Mouse (Mus musculus) activated CD4-positive, CD25-positive, alpha-beta regulatory T cell, adult 4 months (primary cell): ENCODE measurements around the gene Insl5. TPM values are rescaled to one million over a fixed set of nuclear protein-coding genes. Genes with fewer than 3 reads are reported as not detected.
A peak's percentile ranks its signal among the peaks of the same experiment; 100 is the strongest.

ENCODE experiments used
- ATAC-seq: one replicate; pipeline ENCODE4 v1.8.0; 2017
- polyA plus RNA-seq, 2 experiments: library from polyadenylated mRNA; unstranded; fragments of 100-300 nt; shearing (Covaris generic); gene quantifications; one replicate each; pipeline ENCODE4 v1.2.1; 2017

Insl5 gene
- not detected for polyA plus RNA-seq

DNA sequence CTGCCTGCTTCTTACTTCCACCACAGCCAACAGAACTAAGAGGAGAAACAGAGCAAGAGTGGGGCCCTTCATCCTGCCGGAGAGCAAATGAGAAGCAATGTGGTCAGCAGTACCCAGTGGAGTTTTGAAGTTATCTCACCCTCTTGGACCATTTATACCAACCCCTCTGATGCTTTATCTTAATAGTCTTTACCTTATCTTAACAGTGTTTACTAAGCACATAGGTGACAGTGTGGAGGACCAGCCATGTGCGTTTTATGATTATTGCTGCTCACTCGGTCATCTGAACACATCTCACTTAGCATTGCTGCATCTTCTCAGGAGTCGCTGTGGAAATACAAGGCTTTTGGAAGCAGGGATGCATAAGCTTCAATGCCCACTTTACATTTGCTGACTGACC, at the start of gene Insl5:
TSS of gene Insl5 (minus strand) at position 222 of the 400 bp plus-strand sequence.
- no peak for ATAC-seq

DNA sequence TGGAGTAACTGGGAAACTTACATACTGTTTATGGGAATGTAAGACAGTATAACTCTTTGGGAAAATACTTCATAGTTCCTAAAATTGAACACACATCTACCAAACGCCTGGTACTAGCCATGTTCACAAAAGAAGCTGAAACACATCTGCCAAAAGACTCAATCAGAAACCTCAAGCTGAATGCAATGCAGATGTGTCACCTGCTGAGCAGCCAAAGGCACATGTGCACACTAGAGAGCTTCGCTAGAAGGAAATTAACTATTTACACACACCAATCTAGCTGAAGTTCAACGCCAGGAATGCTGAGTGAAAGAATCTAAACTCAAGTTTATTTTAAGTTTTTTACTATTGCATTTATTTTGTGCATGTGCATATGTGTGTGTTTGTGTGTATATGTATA, 44.0 kb upstream of the Insl5 start:
- no peak for ATAC-seq

DNA sequence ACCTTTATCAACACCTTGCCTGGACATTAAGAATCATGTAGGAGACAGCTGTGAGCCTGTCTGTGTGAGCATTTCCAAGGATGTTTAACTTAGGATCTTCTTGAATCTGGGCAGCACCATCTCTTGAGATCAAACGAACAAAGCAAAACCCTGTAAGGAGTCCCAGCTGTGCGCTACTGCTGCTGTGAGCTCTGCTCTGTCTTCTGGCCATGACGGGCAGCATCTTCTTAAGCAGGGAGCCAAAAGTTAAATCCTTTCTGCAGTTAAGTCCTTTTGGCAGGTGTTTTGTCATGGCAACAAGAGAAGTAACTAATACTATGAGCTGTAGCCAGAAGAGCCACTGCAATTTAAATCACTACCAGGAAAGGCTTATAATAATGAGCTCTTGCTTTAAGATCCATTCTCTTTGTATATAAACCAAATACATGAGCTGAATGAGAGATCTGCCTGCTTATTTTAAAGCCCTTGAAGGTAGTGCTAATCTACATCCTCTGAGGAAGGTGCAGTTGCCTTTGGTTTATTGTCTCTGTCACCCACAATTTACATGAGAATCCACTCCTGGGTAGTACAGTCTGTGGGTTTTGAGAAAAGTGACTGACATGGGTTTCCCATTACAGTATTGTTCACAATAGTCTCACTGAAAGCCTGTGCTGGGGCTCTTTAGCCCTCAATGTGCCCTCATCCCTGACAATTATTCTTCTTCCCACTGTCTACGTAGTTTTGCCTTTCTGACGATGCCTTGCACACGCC, 41.4 kb upstream of the Insl5 start:
- ATAC-seq, result no peak

DNA sequence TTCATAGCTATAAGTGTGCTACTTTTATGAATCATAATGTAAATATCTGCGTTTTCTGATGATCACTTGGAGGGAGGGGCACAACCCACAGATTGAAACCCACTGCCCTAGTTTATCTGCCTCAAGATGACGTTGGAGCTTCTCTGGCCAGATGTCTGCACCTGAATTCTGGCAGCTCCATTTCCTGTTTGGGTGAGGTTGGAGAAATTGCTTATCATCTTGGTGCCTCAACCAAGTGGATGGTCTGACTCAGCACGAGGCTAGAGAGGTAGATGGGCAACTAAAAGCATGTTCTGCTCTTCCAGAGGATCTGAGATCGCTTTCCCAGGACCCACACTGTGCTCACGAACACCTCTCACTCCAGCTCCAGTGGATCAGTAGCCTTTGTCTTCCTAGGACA, 38.3 kb upstream of the Insl5 start:
- ATAC-seq, result no peak

DNA sequence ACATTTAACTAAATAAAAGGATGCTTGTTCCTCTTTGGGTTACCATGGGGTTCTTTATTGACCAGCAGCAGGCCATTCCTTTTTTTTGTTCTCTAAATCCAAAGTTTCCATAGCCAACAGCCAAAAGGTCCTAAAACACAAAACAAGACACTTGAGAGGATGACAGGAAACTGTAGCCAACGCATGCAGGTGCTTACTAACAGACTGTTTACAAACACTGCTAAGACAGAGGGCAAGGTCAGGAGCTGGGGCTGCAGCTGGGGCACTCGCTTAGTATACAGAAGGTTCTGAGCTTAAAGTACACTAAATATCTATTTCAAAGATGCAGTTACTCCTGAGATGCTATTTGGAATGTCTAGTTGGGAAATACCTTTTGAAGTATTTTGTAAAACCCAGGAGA, 37.8 kb upstream of the Insl5 start:
- no peak for ATAC-seq

DNA sequence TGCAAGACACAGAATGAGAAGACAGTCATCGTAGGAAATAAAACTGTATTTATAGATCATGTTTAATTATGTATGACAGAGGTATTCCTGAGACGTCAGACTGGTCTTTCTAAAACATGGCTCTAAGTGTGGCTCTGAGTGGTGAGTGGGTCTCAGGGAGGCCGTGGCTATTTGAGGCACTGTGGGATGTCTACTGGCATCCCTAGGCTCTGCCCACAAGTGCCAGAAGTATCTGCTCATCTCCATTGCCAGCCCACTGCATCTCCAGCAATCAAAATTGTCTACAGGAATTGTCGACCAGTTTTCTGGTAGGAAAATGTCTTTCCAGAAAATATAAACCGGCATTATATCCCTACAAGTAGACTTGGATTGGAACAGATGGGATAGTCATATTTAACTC, 30.3 kb upstream of the Insl5 start:
- no peak for ATAC-seq

DNA sequence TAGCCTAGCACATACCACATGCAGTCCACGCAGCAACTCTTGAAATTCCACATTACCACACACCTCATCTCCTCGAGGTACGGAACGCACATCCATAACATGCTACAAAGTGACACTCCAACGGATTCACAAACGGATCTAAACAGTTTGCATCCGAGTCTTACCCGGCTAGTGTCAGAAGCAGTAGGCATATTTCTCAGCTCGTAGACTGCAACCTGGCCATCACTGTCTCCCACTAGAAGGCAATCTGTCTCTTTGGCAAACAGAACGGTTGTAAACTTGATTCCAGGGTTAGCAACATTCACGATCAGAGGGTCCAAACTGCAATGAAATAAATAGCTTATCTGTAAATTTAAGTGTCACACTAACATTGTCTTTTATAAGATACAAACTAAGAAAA, 21.4 kb upstream of the Insl5 start:
- no peak for ATAC-seq

DNA sequence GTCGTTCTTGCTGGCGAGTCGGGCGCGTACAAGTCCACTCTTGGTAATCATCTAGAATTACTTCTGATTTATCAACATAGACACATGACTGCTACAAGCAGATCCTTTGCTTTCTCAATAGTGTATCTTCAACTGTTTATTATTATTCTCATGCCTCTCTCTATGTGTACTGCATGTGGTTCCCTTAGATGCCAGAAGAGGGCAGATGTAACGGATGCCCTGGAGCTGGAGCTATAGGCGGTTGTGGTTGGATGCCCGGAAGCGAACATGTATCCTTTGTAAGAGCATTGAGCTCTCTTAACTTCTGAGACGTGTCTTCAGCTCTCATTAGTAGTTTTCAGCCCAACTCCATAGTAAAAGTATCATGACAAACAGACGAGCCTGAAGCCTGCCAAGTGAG, 16.4 kb upstream of the Insl5 start:
- no peak for ATAC-seq

DNA sequence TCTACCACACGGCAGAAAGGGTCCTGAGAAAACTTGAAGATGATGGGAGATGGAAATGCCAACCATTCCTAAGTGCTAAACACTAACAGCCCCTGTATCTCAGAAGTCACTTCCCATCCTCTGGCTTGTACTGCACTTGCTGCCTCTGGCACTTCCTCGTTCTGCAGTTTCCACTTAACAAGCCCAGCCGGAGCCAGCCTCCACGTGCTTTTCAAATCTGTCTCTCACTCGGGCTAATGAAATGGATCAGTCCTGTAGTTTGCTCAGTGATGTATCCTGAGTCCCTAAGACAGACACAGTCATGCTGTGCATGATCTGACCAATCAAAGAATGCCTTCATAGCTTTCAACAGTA, 13.2 kb upstream of the Insl5 start:
- ATAC-seq, result no peak

DNA sequence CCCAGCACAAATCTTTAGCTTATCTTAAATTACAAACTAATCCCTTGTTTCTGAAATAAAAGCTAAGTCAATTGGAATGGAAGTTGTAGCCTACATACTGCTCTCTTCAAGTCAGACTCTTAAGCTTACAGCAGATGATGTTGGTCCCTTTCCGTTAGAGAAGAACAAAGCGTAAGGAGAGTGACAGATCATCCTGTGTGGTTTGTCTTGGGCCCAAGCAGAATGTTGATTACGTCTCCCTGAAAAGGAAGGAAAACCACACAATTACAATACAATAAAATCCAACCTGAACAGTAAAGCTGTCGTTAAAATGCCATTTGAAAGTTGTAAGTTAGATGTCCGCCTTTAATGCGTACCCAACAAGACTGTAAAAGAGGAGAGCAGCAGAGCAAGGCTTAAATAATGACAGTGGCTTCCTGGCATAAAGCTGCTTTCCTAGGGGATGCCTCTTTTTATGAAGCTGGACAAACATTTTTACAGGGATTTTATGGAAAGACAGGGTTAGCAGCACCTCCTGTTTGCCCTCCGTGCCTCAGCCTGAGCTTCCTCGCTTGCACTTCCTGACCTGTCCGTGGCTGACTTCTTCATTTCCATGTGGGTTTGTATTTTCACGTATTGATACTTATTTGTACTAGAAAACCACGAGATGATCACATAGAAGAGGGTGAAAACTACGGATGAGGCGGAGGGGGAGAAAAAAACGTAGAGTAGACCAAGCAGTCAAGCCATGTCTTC, 12.6 kb upstream of the Insl5 start:
- ATAC-seq, result peak; percentile 19

DNA sequence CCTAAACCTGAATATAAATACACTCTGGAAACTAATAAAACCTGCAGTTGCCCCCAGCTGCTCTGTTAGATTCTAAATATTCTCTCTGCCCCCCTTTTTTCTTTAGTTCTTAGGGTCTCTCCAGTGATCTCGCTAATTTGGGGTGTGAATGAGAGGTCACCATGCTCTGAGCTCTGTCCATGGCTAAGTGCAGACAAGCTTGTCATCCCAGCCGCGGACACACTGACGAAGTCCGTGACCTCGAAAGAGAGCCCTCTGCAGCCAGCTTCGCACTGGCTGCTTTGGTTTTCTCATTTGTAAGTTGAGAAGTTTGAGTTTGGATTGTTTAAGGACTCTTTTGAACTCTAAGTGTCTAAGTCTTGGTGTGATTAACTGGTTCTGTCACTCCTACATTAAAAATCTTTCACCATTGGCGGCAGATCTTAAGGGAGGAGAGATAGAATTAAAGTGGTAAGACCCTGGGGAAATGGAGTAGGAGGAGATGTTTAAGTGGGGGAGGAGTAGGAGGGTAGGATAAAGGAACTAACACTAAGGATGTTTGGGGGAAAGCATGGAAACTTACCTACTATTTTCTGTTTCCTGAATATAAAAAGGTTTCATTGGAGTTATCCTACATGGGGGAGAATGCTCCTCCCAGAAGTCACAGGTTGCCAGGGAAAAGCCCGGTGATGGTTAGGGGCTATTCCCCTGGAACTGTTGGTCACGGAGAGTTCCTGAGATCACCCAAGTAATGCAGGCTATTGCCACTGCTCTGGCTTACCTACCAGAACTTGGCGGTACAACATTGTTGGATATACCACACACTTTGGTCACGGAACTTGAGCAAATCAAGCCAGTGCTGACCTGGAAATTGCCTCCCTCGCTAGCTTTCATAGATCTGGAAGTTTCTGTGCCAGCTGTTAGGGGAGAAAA, 1.8 kb upstream of the Insl5 start:
- ATAC-seq, result no peak

DNA sequence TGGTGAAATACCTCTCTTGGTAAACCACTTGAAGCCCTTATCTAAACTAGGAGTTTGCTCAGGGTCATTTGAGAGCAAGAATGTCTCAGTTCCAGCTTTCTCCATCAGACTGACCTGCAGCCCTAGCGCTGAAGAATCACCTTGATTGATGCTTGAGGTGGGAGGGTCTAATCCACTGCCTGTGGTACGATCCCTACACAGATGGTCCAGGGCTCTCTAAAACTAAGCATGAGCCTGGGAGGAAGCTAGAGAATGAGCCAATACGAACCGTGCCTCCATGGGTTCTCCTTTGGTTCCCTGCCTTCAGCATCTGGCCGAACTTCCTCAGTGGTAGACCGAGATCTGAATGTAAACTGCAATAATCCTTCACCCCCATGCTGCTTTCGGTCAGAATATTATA, 1.1 kb upstream of the Insl5 start:
- no peak for ATAC-seq

DNA sequence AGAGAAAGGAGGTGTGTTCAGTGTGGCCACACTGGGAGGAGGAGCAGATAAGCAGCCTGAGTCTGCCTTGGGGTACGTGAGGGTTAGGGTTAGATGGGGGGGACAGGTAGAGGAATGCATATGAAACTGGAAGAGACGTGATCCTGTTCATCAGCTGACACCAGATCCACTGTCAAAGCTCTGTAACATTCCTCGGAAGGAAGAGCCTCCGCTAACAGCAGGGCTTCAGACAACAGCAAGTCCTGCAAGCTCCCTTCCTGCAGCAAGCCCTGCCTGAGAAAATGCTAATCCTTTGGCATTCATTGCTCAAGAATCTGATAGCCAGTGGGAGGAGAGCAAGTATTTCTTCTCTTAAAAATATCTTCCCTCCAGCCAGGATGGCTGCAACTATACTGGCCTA, 13.2 kb downstream of the Insl5 start:
- no peak for ATAC-seq

DNA sequence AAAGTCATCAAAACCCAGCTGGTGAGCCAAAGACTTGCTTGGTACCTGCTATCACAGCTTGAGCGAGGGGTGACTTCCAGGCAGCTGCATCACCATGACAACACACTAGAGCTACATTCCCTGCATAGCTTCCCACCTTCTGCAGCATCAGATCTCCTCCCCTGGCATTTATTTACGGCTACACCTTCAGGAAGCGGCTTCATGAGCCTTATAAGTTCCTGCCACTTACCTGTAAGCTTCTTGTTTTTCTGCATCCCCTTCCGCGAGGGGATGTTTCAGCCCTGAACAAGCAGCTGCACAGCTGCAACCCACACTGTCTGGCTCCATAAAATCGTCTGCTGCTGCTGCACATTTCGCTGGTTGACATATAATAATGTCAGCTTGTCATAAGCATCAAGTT, 14.8 kb downstream of the Insl5 start:
- no peak for ATAC-seq

DNA sequence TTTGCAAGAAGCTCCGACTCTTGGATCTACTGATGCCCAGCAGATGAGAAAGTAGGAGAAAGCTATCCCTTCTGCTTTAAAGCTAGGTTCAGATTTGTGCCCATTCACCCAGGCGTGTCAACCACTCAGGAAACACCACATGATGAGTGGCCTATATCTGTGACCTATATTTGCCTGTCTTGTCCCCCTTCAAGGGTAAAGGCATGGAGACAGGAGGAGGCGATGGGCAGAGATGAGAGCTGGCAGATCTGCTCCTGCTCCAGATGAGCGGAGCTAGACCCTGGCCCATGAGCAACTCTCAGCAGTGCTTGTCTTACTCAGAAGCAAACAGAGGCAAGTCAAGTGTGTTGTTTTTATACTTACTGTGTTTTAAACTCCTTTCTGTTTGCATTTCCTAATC, 15.9 kb downstream of the Insl5 start:
- ATAC-seq, result no peak

DNA sequence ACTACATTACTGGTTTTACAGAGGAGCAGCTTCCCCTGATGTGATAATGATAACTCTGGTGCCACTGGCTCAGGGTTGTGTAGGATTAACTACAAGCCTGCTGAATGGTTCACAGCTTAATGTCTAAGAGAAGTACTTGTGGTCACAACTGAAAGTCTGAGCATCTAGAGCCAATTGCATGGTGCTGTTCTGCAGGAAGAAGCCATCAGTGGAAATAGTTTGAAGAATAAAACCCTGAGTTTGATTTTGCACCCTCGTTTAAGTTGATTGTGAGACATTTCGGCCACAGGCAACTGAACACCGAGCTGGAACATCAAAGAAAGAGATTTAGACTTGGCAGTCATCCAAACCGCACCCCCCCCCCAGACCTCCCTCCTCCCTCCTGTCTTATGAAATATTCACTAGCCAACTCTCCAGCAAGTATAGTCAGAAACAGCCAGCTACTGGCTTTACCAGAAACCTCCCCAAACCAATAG, 19.7 kb downstream of the Insl5 start:
- ATAC-seq, result peak; percentile 74

DNA sequence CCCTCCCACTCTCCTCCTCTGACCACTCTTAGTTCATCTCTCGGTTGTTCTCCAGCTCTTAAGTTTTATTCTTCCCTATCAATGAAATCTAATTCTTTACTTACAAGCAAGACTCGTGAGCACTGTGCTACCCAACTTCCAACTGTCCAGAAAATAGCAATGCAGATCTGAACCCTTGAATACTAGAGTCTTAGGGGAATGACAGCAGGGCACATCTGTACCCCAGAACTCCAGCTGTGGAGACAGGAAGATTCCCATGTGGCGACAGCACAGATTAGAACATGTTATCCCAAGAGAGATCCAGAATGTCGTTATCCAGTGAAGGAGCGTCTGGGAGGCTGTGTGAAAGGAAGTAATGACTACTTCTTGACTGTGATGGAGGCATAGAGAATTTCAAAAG, 20.4 kb downstream of the Insl5 start:
- ATAC-seq, result no peak

DNA sequence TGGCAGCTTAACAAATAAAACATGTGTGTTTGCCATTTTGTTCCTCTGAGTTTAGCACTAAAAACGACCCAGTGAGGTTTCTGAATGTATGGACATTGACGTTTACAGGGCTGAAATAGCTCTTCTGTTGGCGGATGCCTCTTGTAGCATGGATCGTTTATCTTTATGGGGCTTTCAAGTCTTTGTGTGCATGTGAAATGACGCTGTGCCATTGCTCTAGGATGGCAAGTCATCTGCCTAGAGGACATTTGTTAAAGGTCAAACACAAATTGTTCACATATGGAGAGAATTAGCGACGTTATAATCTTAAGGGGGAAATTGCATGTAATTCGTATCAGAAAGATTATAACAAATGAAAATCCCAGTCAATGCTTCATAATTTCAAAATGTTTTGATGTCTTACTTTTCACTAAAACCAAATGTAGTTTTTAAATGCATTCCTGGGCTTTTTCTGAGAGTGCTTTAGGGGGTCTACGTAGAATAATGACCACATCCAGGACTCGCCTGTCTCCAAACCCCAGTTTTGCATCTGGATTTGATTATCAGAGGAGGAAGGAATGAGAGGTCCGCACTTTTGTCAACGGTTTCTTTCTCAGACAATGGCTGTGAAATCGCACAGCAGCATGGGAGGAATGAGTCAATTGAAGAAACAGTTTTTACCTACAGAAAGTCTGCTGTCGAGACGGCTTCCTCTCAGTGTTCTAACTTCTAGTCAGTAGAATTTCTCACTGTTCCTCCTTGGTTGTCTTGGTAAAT, 21.3 kb downstream of the Insl5 start:
- no peak for ATAC-seq

DNA sequence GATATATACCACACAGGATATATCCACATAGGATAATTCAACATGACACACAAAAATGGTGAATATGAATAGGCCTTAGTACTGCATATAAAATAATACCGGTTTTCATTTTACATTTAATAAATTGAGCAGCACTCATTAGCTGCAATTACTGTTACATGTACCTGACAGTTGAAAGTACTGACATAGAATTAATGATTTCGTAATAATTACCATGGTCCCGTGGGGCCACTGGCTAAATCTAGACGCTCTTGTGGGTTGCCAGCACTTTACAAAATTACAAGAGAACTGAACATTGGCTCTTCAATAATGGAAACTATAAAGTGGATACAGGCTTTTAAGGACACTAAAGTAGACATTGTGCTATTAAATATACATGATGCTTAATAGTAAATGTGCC, 22.0 kb downstream of the Insl5 start:
- no peak for ATAC-seq

DNA sequence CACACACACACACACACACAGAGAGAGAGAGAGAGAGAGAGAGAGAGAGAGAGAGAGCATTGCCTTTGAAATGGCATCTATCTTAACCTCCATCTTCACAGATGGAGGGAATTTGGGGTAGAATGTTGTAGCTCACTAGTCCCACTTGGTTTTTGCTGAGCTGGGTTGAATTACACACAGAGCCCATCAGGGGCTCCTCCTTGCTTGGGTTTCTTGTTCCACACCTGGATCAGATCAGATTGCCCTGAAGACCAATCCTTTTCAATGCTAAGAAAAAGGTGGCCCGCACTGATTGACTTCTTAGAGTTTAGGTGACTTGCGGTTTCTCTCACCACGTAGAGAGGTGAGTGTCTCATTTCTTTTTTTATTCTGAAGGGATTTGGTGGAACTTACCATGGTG, 35.0 kb downstream of the Insl5 start:
- ATAC-seq, result no peak

DNA sequence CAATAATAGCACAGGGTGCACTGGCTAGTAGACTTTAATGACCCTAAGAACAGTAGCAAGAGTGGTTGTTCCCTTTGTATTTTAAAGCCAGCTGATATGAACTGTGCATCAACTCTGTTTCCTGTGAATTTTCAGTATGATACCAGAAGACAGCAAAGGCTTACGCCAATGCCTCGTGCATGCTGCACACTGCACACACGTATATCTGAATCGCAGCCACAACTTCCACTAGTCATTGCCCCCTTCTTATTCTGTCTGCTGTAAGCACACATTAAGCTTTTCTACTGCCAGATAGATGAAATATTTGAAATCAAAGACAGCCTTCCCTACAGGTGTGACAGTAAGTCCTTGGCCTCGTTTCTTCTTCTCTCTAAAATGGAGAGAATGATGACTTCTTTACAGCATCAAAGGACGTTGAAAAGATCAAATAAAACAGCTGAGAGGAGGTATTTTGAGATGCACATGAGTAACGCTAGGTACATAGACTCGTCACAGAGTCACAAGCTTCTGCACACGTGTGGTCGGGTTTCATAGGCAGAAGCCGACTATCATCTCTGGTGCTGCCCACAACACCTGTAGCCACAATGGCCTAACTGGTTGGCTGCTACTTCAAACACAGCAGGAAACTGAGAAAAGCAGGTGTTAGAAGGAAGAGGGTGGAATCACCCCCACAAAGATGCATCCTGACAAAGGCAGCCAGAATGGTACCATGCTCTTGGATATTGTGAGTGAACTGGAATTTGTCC, 35.9 kb downstream of the Insl5 start:
- ATAC-seq, result peak; percentile 67

DNA sequence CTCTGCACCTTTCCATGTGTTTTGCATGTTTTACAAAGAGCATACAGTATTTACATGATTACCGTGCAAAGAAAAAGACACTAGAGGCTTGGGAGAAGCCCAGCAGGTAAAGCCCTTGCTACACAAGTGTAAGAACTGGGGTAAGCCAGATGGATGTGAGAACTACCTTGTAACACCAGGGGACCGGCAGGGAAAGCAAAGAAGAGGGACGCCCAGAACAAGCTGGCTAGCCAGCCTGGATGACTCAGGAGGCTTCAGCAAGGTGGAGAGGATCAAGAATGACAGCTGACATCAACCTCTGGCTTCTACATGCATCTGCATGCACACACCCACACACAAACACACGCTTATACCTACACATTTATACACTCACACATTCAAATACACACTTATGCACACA, 36.6 kb downstream of the Insl5 start:
- ATAC-seq, result no peak
